Mouse (Mus musculus) forebrain, embryonic 14.5 days (tissue): ENCODE measurements at regions not wholly inside any gene's neighbourhood (a gene's known extent, or its start where the extent isn't known, plus 50 kb on each side); places are given as distances from the start of the nearest gene placed in this dataset.

Source experiments
- ATAC-seq: fragments of 200-750 bp; cut with Nextera tagmentation; 2 replicates; pipeline ENCODE4 v1.8.0; 2017; ENCODE audit warnings: mild to moderate bottlenecking, moderate library complexity
- DNase-seq: peaks from one replicate; pipeline ENCODE4 v3.0.0-alpha.2; 2015; ENCODE audit warnings: low spot score
- H3K27ac ChIP-seq: fragments of 300-500 bp; sonication (generic); 2 replicates; pipeline ENCODE4 v1.5.1; 2014; ENCODE audit warnings: low read depth, mild to moderate bottlenecking, control low read depth, low read length, moderate library complexity
- H3K27me3 ChIP-seq: fragments of 300-500 bp; sonication (generic); replicated peaks from 2 replicates; pipeline ENCODE4 v1.6.1; 2014; ENCODE audit warnings: low read length, control low read depth, mixed read lengths; ENCODE audit not compliant: control insufficient read depth, insufficient read depth
- H3K36me3 ChIP-seq: fragments of 300-500 bp; sonication (generic); 2 replicates; pipeline ENCODE4 v1.6.1; 2014; ENCODE audit warnings: low read length, control low read depth; ENCODE audit not compliant: control insufficient read depth, insufficient read depth
- H3K4me1 ChIP-seq: fragments of 300-500 bp; sonication (generic); 2 replicates; pipeline ENCODE4 v1.6.1; 2014; ENCODE audit warnings: antibody characterized with exemption, low read length, control low read depth; ENCODE audit not compliant: control insufficient read depth, insufficient read depth
- H3K4me2 ChIP-seq: fragments of 300-500 bp; sonication (generic); 2 replicates; pipeline ENCODE4 v1.6.1; 2014; ENCODE audit warnings: mild to moderate bottlenecking, control low read depth, low read length
- H3K4me3 ChIP-seq: fragments of 300-500 bp; sonication (generic); 2 replicates; pipeline ENCODE4 v1.5.1; 2014; ENCODE audit warnings: low read depth, low read length, control low read depth
- H3K9ac ChIP-seq: fragments of 300-500 bp; sonication (generic); 2 replicates; pipeline ENCODE4 v1.6.1; 2014; ENCODE audit warnings: mild to moderate bottlenecking, low read length, control low read depth, moderate library complexity
- H3K9me3 ChIP-seq: fragments of 300-500 bp; sonication (generic); replicated peaks from 2 replicates; pipeline ENCODE4 v1.6.1; 2016; ENCODE audit warnings: low read length, control low read depth, mixed read lengths; ENCODE audit not compliant: control insufficient read depth
- WGBS: fragments of 180-500 bp; shearing (Covaris S2); extraction: QIAGEN DNeasy Blood & Tissue Kit; methylation state at CpG from one replicate; pipeline ENCODE4 v1.1.7; 2014; 5-methylcytosine and 5-hydroxymethylcytosine counted together

- ATAC-seq (no peak), DNase-seq (no peak)
- Histone ChIP-seq H3K4me2 (no peak overlapping the region), H3K4me1 (no peaks in the 10 kb centered on the region), H3K27ac (no peak overlapping the region), H3K27me3 (no peaks in the 10 kb centered on the region), H3K36me3 (no peaks in the 10 kb centered on the region), H3K9ac (no peak overlapping the region), H3K4me3 (no peak overlapping the region), H3K9me3 (no peaks in the 10 kb centered on the region)
- 85% methylated on average over 2 of the region's 2 CpGs for WGBS
These were observed 1555.4 kb upstream of the Map3k7 start for GRCm38 (mm10) chr4:30408525-30408924.

GRCm38 (mm10) chr4:30447644-30448043 lies 1516.3 kb upstream of the Map3k7 start:
- Histone ChIP-seq H3K9ac (no peak overlapping the region), H3K27me3 (no peaks in the 10 kb centered on the region), H3K4me2 (no peak overlapping the region), H3K9me3 (no peaks in the 10 kb centered on the region), H3K4me3 (no peak overlapping the region), H3K4me1 (peaks cover 7% of the 10 kb centered on the region), H3K36me3 (no peaks in the 10 kb centered on the region), H3K27ac (no peak overlapping the region)
- peak; percentile 83 for ATAC-seq
- WGBS = 17% methylated on average over 6 of the region's 6 CpGs
- peak; percentile 53 for DNase-seq

DNA sequence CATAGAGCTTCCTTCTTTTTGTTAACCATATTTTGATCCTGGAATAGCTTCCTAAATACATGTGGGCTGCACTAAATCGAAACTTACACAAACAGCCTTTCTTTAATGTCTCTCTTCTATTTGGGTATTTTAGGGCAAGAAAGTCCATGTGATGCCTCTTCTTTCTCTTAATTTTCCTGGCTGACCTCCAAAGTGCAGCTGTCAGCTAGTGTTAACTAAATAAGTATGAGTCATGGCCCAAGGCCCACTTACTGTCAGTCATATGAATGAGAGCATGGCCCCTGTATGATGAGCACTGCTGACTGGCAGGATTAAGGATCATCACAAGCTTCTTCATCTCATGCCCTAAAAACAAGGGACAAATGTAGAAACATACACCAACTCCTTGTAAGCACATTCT lies 1513.5 kb upstream of the Map3k7 start:
- no peak for ATAC-seq
- WGBS = 74% methylated on average over 1 of the region's 1 CpGs

GRCm38 (mm10) chr4:30467336-30467933 lies 1496.5 kb upstream of the Map3k7 start:
- no peak overlapping the region for H3K4me2 ChIP-seq
- 84% methylated on average over 4 of the region's 4 CpGs for WGBS
- no peak overlapping the region for H3K9ac ChIP-seq
- no peak overlapping the region for H3K27ac ChIP-seq
- no peaks in the 10 kb centered on the region for H3K36me3 ChIP-seq
- H3K4me1 ChIP-seq = no peaks in the 10 kb centered on the region
- H3K4me3 ChIP-seq = no peak overlapping the region
- ATAC-seq = no peak
- no peaks in the 10 kb centered on the region for H3K9me3 ChIP-seq
- no peaks in the 10 kb centered on the region for H3K27me3 ChIP-seq
- no peak for DNase-seq

More for the DNA sequence above, 1513.5 kb upstream of the Map3k7 start:
- peak; percentile 48 for DNase-seq
- Histone ChIP-seq H3K36me3 (no peaks in the 10 kb centered on the region), H3K9me3 (no peaks in the 10 kb centered on the region), H3K4me3 (no peak overlapping the region), H3K4me1 (peaks cover 7% of the 10 kb centered on the region), H3K27me3 (no peaks in the 10 kb centered on the region), H3K9ac (no peak overlapping the region), H3K27ac (no peak overlapping the region), H3K4me2 (no peak overlapping the region)

GRCm38 (mm10) chr4:30476621-30477020 lies 1487.3 kb upstream of the Map3k7 start:
- 7% methylated on average over 1 of the region's 1 CpGs for WGBS
- Histone ChIP-seq H3K27ac (no peak overlapping the region), H3K9ac (no peak overlapping the region), H3K4me3 (no peak overlapping the region), H3K4me2 (no peak overlapping the region), H3K36me3 (no peaks in the 10 kb centered on the region), H3K9me3 (no peaks in the 10 kb centered on the region), H3K4me1 (no peaks in the 10 kb centered on the region), H3K27me3 (no peaks in the 10 kb centered on the region)
- no peak for ATAC-seq
- DNase-seq = no peak

- Histone ChIP-seq H3K9ac (no peak overlapping the region), H3K27ac (no peak overlapping the region), H3K4me1 (no peaks in the 10 kb centered on the region), H3K9me3 (no peaks in the 10 kb centered on the region), H3K4me2 (no peak overlapping the region), H3K27me3 (no peaks in the 10 kb centered on the region), H3K4me3 (no peak overlapping the region), H3K36me3 (no peaks in the 10 kb centered on the region)
- WGBS = 16% methylated on average over 1 of the region's 1 CpGs
- DNase-seq (peak; percentile 5), ATAC-seq (peak; percentile 29; the same call in 1 of the 2 replicates)
These were observed 1463.7 kb upstream of the Map3k7 start for GRCm38 (mm10) chr4:30500067-30500670.
